In the genomic region with DNA sequence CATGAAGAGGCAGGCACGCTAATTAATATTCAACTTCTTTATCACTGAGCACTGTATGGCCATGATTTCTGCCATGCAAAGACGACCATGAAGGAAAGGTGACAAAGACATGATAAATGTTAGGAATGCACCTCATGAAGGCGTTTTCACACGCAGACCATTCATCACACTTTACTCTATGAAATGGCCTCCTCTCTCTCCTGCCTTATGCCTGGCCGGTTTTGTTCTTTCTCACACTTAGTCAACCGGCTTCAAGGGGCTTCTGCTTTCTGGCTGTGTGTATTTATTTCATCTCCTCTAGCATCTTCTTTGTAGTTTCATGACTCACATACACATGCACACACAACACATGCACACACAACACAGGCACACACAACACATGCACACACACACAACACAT, we compare ENCODE assay signal across 25 mouse cellular contexts. TPM values are rescaled to one million over a fixed set of nuclear protein-coding genes. Genes with fewer than 3 reads are reported as not detected.
"Had no signal": no experiment of that assay in that cellular context is flagged by ENCODE, and none has a peak within 500 bp of the region (broad histone marks: within the 10 kb centered on the region; RNA-seq: fewer than 3 reads in every experiment).

No protein-coding gene starts in this region.

- H3K27me3 ChIP-seq: heart, embryonic 12.5 days; hindbrain, embryonic 13.5 days; hindbrain, embryonic 15.5 days; kidney, embryonic 15.5 days; limb, embryonic 13.5 days; limb, embryonic 15.5 days had no signal

- H3K4me3 ChIP-seq: heart, embryonic 10.5 days; heart, embryonic 12.5 days; hindbrain, embryonic 13.5 days; hindbrain, embryonic 15.5 days; kidney, embryonic 15.5 days; limb, embryonic 13.5 days; limb, embryonic 15.5 days had no signal

- H3K9ac ChIP-seq: forebrain, postnatal 0 days; heart, embryonic 12.5 days; hindbrain, embryonic 13.5 days; hindbrain, embryonic 15.5 days; kidney, embryonic 15.5 days; limb, embryonic 13.5 days; limb, embryonic 15.5 days had no signal

- DNase-seq: forebrain, postnatal 0 days; gastrocnemius, postnatal 14 days; gastrocnemius, postnatal 36 days; heart, adult 18-20 months; heart, postnatal 10 days; kidney, adult 11 months; kidney, adult 2 months; kidney, adult 9 months; kidney, postnatal 14 days; kidney, postnatal 36 days; layer of hippocampus, adult 9-11 months; layer of hippocampus, postnatal 36 days; left cerebral cortex, postnatal 4 days had no signal

- H3K9me3 ChIP-seq: heart, embryonic 10.5 days; heart, embryonic 12.5 days; hindbrain, embryonic 13.5 days; hindbrain, embryonic 15.5 days; kidney, embryonic 15.5 days; limb, embryonic 13.5 days; limb, embryonic 15.5 days had no signal

- ATAC-seq: forebrain, postnatal 0 days; hindbrain, postnatal 0 days; intestine, embryonic 16.5 days had no signal

- H3K27ac ChIP-seq: heart, embryonic 10.5 days; hindbrain, embryonic 13.5 days; hindbrain, embryonic 15.5 days; hindbrain, postnatal 0 days; kidney, embryonic 15.5 days; kidney, postnatal 0 days; limb, embryonic 13.5 days; limb, embryonic 15.5 days had no signal

- H3K4me2 ChIP-seq: heart, embryonic 12.5 days; hindbrain, embryonic 13.5 days; hindbrain, embryonic 15.5 days; kidney, embryonic 15.5 days; limb, embryonic 13.5 days; limb, embryonic 15.5 days had no signal

- H3K36me3 ChIP-seq: heart, embryonic 10.5 days; heart, embryonic 12.5 days; hindbrain, embryonic 13.5 days; hindbrain, embryonic 15.5 days; kidney, embryonic 15.5 days; limb, embryonic 13.5 days; limb, embryonic 15.5 days had no signal

RNA-seq across cellular contexts. Expression of a gene that starts 19.7 kb away (rescaled TPM):
- polyA plus RNA-seq: heart, embryonic 12.5 days; heart, embryonic 14.5 days; hindbrain, embryonic 11.5 days had no signal
